Mouse (Mus musculus) CH12.LX (cell line): ENCODE measurements around the gene Stox2. TPM values are rescaled to one million over a fixed set of nuclear protein-coding genes. Genes with fewer than 3 reads are reported as not detected.

Experiments
- DNase-seq: peaks from one replicate; pipeline ENCODE4 v3.0.0-alpha.2; 2013; ENCODE audit errors: extremely low read depth
- H3K27ac ChIP-seq: 2 replicates; pipeline ENCODE4 v1.5.1; 2012; ENCODE audit warnings: low read depth, mild to moderate bottlenecking, control low read depth, moderate library complexity; ENCODE audit not compliant: insufficient read depth
- H3K27me3 ChIP-seq: replicated peaks from 2 replicates; pipeline ENCODE3; 2012; ENCODE audit warnings: inconsistent platforms
- H3K36me3 ChIP-seq, 2 experiments: replicated peaks in 1 of 2; 2 replicates each; pipeline versions ENCODE3 to v1.6.1; 2012; ENCODE audit warnings: inconsistent platforms in 1 of 2, low read length in 1 of 2, mild to moderate bottlenecking in 1 of 2, mixed read lengths in 1 of 2, moderate library complexity in 1 of 2; ENCODE audit not compliant: control insufficient read depth in 1 of 2, insufficient read depth in 1 of 2
- H3K4me1 ChIP-seq, 2 experiments: 2 replicates each; pipeline ENCODE4 v1.6.1; 2012; ENCODE audit warnings: inconsistent platforms in 1 of 2, moderate library complexity in 1 of 2; ENCODE audit not compliant: insufficient read depth in 2 of 2, control insufficient read depth in 1 of 2
- H3K4me2 ChIP-seq: 2 replicates; pipeline ENCODE4 v1.6.1; 2012; ENCODE audit warnings: low read depth, mild to moderate bottlenecking, control low read depth; ENCODE audit not compliant: poor library complexity, insufficient read depth, severe bottlenecking
- H3K4me3 ChIP-seq, 3 experiments: fragments of 150-350 bp in 1 of 3; sonication (generic) in 1 of 3; replicated peaks in 1 of 3; 2 replicates each; pipeline versions ENCODE3 to v1.5.1; 2011 to 2012; ENCODE audit warnings: low read depth in 2 of 3, low read length in 2 of 3, mild to moderate bottlenecking in 2 of 3, moderate library complexity in 2 of 3, control low read depth in 1 of 3, improper control_type of control experiment in 1 of 3, inconsistent platforms in 1 of 3, mixed read lengths in 1 of 3; ENCODE audit not compliant: poor library complexity in 1 of 3
- H3K79me2 ChIP-seq: replicated peaks from 2 replicates; pipeline ENCODE4 v1.6.1; 2012; ENCODE audit warnings: mild to moderate bottlenecking, moderate library complexity; ENCODE audit not compliant: control insufficient read depth, poor library complexity, insufficient read depth, severe bottlenecking; ENCODE audit errors: extremely low read depth
- H3K9ac ChIP-seq: 2 replicates; pipeline ENCODE4 v1.6.1; 2012; ENCODE audit warnings: low read depth, mild to moderate bottlenecking, control low read depth, moderate library complexity; ENCODE audit not compliant: insufficient read depth
- H3K9me3 ChIP-seq: replicated peaks from 2 replicates; pipeline ENCODE3; 2012; ENCODE audit warnings: low read length, inconsistent platforms, mixed read lengths
- CHD1 ChIP-seq: IDR thresholded peaks from 2 replicates; pipeline ENCODE4 v1.6.1; 2012; ENCODE audit warnings: low read depth, low read length, improper control_type of control experiment, inconsistent platforms
- CHD2 ChIP-seq: IDR thresholded peaks from 2 replicates; pipeline ENCODE4 v1.6.1; 2011; ENCODE audit warnings: low read length, improper control_type of control experiment
- E2F4 ChIP-seq: IDR thresholded peaks from 2 replicates; pipeline ENCODE4 v1.6.1; 2011; ENCODE audit warnings: low read depth, low read length, improper control_type of control experiment; ENCODE audit not compliant: insufficient replicate concordance
- EP300 ChIP-seq: IDR thresholded peaks from 2 replicates; pipeline ENCODE4 v1.6.1; 2011; ENCODE audit warnings: low read length, improper control_type of control experiment
- ETS1 ChIP-seq: conservative IDR thresholded peaks from 2 replicates; pipeline ENCODE4 v1.6.1; 2012; ENCODE audit warnings: low read depth, mild to moderate bottlenecking, inconsistent platforms, low read length, improper control_type of control experiment, moderate library complexity
- GABPA ChIP-seq: IDR thresholded peaks from 2 replicates; pipeline ENCODE4 v1.6.1; 2012; ENCODE audit warnings: low read depth, low read length, improper control_type of control experiment, inconsistent platforms; ENCODE audit not compliant: insufficient replicate concordance
- JUN ChIP-seq: IDR thresholded peaks from 2 replicates; pipeline ENCODE4 v1.6.1; 2011; ENCODE audit warnings: low read depth, mild to moderate bottlenecking, low read length, improper control_type of control experiment, moderate library complexity; ENCODE audit not compliant: insufficient read depth
- JUND ChIP-seq: conservative IDR thresholded peaks from 2 replicates; pipeline ENCODE4 v1.6.1; 2011; ENCODE audit warnings: low read depth, low read length, improper control_type of control experiment
- MAFK ChIP-seq: IDR thresholded peaks from 2 replicates; pipeline ENCODE4 v1.6.1; 2011; ENCODE audit warnings: low read length, improper control_type of control experiment; ENCODE audit not compliant: insufficient replicate concordance
- MYC ChIP-seq: IDR thresholded peaks from 2 replicates; pipeline ENCODE4 v1.6.1; 2011; ENCODE audit warnings: low read depth, mild to moderate bottlenecking, improper control_type of control experiment, low read length
- NRF1 ChIP-seq: IDR thresholded peaks from 2 replicates; pipeline ENCODE4 v1.6.1; 2014; ENCODE audit warnings: low read depth, mild to moderate bottlenecking, inconsistent platforms, low read length, improper control_type of control experiment, moderate library complexity
- PAX5 ChIP-seq: IDR thresholded peaks from 2 replicates; pipeline ENCODE4 v1.6.1; 2012; ENCODE audit warnings: low read length, inconsistent platforms, mixed read lengths
- POLR2A ChIP-seq: IDR thresholded peaks from 2 replicates; pipeline ENCODE4 v1.6.1; 2011; ENCODE audit warnings: low read depth, mild to moderate bottlenecking, improper control_type of control experiment, low read length
- SIN3A ChIP-seq: IDR thresholded peaks from 2 replicates; pipeline ENCODE4 v1.6.1; 2012; ENCODE audit warnings: low read length, improper control_type of control experiment, inconsistent platforms
- TCF12 ChIP-seq: IDR thresholded peaks from 2 replicates; pipeline ENCODE4 v1.6.1; 2014; ENCODE audit warnings: low read depth, mild to moderate bottlenecking, inconsistent platforms, low read length, improper control_type of control experiment
- USF1 ChIP-seq: IDR thresholded peaks from 2 replicates; pipeline ENCODE4 v1.6.1; 2014; ENCODE audit warnings: low read depth, mild to moderate bottlenecking, inconsistent platforms, low read length, improper control_type of control experiment
- ZC3H11A ChIP-seq: IDR thresholded peaks from 2 replicates; pipeline ENCODE4 v1.6.1; 2012; ENCODE audit warnings: low read depth, mild to moderate bottlenecking, inconsistent platforms, low read length, improper control_type of control experiment
- ZNF384 ChIP-seq: IDR thresholded peaks from 2 replicates; pipeline ENCODE4 v1.6.1; 2012; ENCODE audit warnings: low read depth, low read length, improper control_type of control experiment, inconsistent platforms
- dilution Hi-C: fragments of 300-500 bp; cut with MboI; formaldehyde crosslinking; loops from 2 replicates; pipeline ENCODE4 v1.14.3; 2020; ENCODE audit warnings: low sequenced_read_pairs; ENCODE audit not compliant: extremely low pct_unique_long_range_greater_than_20kb, extremely low pct_ligation_motif_present
- in situ Hi-C: fragments of 300-500 bp; cut with MboI; formaldehyde crosslinking; loops from 3 replicates; pipeline ENCODE4 v1.14.3; 2019; ENCODE audit warnings: low sequenced_read_pairs, low pct_ligation_motif_present, low pct_unique_long_range_greater_than_20kb, mixed read lengths
- polyA plus RNA-seq: library from polyadenylated mRNA; unstranded; fragments of >175 nt; gene quantifications from 2 replicates; pipeline ENCODE4 v1.2.1, GENCODE M21; 2012; ENCODE audit warnings: low read depth; ENCODE audit not compliant: insufficient read length
- total RNA-seq, 2 experiments: library from RNA; depleted of rRNA; stranded (reverse); fragments of 300-350 nt in 1 of 2; fragments of >200 nt in 1 of 2; gene quantifications; 2 replicates each; pipeline ENCODE4 v1.2.3; 2012 to 2014

Gene Stox2
- total and polyA plus RNA-seq, 3 experiments = 0.23 to 1.0 (median 0.42) TPM

GRCm38 (mm10) chr8:47145258-47145657 lies 300.9 kb downstream of the Stox2 start:
- no peaks in the 10 kb centered on the region for H3K79me2 ChIP-seq
- no peak for TF ChIP-seq MYC
- TF ChIP-seq CHD1 = no peak
- no peak for TF ChIP-seq JUND
- no peak for TF ChIP-seq E2F4
- no peak for TF ChIP-seq GABPA
- TF ChIP-seq EP300 = no peak
- TF ChIP-seq NRF1 = no peak
- TF ChIP-seq PAX5 = no peak
- TF ChIP-seq ETS1 = no peak
- TF ChIP-seq POLR2A = no peak
- no peak for TF ChIP-seq CHD2
- TF ChIP-seq JUN = no peak
- no peak for TF ChIP-seq ZC3H11A
- TF ChIP-seq, all 38 proteins: peak for 0
- dilution Hi-C loops = no loop called here
- in situ Hi-C loops = no loop called here
- H3K9ac ChIP-seq = no peak overlapping the region
- H3K9me3 ChIP-seq = peaks cover 2% of the 10 kb centered on the region
- DNase-seq = no peak
- no peaks in the 10 kb centered on the region for H3K36me3 ChIP-seq
- no peaks in the 10 kb centered on the region for H3K4me1 ChIP-seq
- H3K4me3 ChIP-seq = no peak overlapping the region
- no peak overlapping the region for H3K4me2 ChIP-seq
- H3K27ac ChIP-seq = no peak overlapping the region
- H3K27me3 ChIP-seq = no peaks in the 10 kb centered on the region

GRCm38 (mm10) chr8:47136047-47136446 lies 310.1 kb downstream of the Stox2 start:
- dilution Hi-C loops = no loop called here
- Histone ChIP-seq H3K9ac (no peak overlapping the region), H3K79me2 (no peaks in the 10 kb centered on the region), H3K4me2 (no peak overlapping the region), H3K36me3 (no peaks in the 10 kb centered on the region), H3K4me3 (no peak overlapping the region), H3K27ac (no peak overlapping the region), H3K9me3 (no peaks in the 10 kb centered on the region), H3K27me3 (no peaks in the 10 kb centered on the region), H3K4me1 (no peaks in the 10 kb centered on the region)
- in situ Hi-C loops = no loop called here
- TF ChIP-seq MAFK (no peak), SIN3A (no peak), ZNF384 (no peak), USF1 (no peak), TCF12 (no peak)
- DNase-seq = no peak
